Mouse (Mus musculus): ENCODE measurements at regions not wholly inside any gene's neighbourhood (a gene's known extent, or its start where the extent isn't known, plus 50 kb on each side); places are given as distances from the start of the nearest gene placed in this dataset.

- 69% methylated on average over 1 of the region's 1 CpGs for WGBS
- Histone ChIP-seq H3K4me1 (replicated peaks; ENCODE audit: control insufficient read depth, insufficient read depth, low read length) (no peaks in the 10 kb centered on the region), H3K4me3 (ENCODE audit: low read depth, low read length) (no peak overlapping the region), H3K27me3 (ENCODE audit: control insufficient read depth, insufficient read depth, low read length) (no peaks in the 10 kb centered on the region), H3K27ac (ENCODE audit: low read depth, low read length) (no peak overlapping the region), H3K4me2 (replicated peaks; ENCODE audit: low read depth, low read length) (no peak overlapping the region), H3K9ac (ENCODE audit: low read depth, low read length) (no peak overlapping the region), H3K9me3 (ENCODE audit: control insufficient read depth, low read length) (no peaks in the 10 kb centered on the region), H3K36me3 (ENCODE audit: control insufficient read depth, insufficient read depth, low read length) (no peaks in the 10 kb centered on the region)
- ATAC-seq (ENCODE audit: low FRiP score) (no peak), DNase-seq (ENCODE audit: low spot score) (no peak)
These were observed 210.9 kb upstream of the Gm11232 start for GRCm38 (mm10) chr4:71968701-71969100.

GRCm38 (mm10) chr4:71953441-71953840, 195.7 kb upstream of the Gm11232 start:
- no peak for ATAC-seq (ENCODE audit: low FRiP score)
- H3K27ac ChIP-seq (ENCODE audit: low read depth, low read length): no peak overlapping the region
- 82% methylated on average over 2 of the region's 2 CpGs for WGBS

DNA sequence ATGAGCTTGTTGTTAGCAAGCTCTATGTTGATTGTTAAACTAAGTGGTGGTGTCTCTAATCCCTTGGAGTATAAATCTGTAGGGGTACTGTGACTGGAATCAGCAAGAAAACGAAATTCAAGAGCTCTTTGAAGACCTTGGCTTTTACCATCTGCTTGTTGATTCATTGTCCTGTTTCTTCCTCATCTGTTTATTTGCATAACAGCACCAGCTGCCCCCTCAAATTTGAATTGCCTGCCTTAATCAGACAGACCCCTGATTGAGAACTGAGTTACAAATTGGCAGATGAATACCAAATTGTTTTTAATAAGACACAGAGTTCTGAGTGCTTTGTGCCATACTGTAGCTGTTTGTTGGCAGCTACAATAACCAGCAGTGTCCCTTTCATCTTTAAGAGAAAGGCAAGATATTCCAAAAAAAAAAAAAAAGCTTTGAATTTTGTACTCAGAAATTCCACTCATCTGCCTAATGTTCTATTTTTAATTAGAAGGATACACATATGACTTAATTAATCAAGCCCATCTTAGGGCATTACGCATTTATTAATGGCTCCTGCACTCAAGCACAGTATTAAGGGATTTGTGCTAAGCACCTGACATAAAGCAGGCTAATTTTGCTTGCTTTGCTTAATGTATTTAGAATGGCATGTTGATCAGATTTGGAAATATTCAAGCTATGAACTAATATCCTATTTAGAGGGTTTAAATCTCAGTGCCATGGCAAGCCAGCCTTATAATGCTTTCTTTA, 175.6 kb upstream of the Gm11232 start:
- Histone ChIP-seq H3K9ac (ENCODE audit: low read depth, low read length) (no peak overlapping the region), H3K36me3 (ENCODE audit: control insufficient read depth, insufficient read depth, low read length) (no peaks in the 10 kb centered on the region), H3K9me3 (ENCODE audit: control insufficient read depth, low read length) (no peaks in the 10 kb centered on the region), H3K4me2 (replicated peaks; ENCODE audit: low read depth, low read length) (no peak overlapping the region), H3K4me3 (ENCODE audit: low read depth, low read length) (no peak overlapping the region), H3K27me3 (ENCODE audit: control insufficient read depth, insufficient read depth, low read length) (no peaks in the 10 kb centered on the region), H3K4me1 (replicated peaks; ENCODE audit: control insufficient read depth, insufficient read depth, low read length) (no peaks in the 10 kb centered on the region), H3K27ac (ENCODE audit: low read depth, low read length) (no peak overlapping the region)
- ATAC-seq (ENCODE audit: low FRiP score) (peak; percentile 67), DNase-seq (ENCODE audit: low spot score) (peak; percentile 3)
- 54% methylated on average over 2 of the region's 2 CpGs for WGBS

More at GRCm38 (mm10) chr4:71953441-71953840, 195.7 kb upstream of the Gm11232 start:
- Histone ChIP-seq H3K9me3 (ENCODE audit: control insufficient read depth, low read length) (no peaks in the 10 kb centered on the region), H3K9ac (ENCODE audit: low read depth, low read length) (no peak overlapping the region), H3K27me3 (ENCODE audit: control insufficient read depth, insufficient read depth, low read length) (no peaks in the 10 kb centered on the region), H3K4me3 (ENCODE audit: low read depth, low read length) (no peak overlapping the region), H3K4me1 (replicated peaks; ENCODE audit: control insufficient read depth, insufficient read depth, low read length) (no peaks in the 10 kb centered on the region), H3K4me2 (replicated peaks; ENCODE audit: low read depth, low read length) (no peak overlapping the region), H3K36me3 (ENCODE audit: control insufficient read depth, insufficient read depth, low read length) (no peaks in the 10 kb centered on the region)
- DNase-seq (ENCODE audit: low spot score): no peak

- no peaks in the 10 kb centered on the region for H3K9me3 ChIP-seq (ENCODE audit: control insufficient read depth, low read length)
- no peak overlapping the region for H3K4me3 ChIP-seq (ENCODE audit: low read depth, low read length)
- no peaks in the 10 kb centered on the region for H3K27me3 ChIP-seq (ENCODE audit: control insufficient read depth, insufficient read depth, low read length)
- H3K27ac ChIP-seq (ENCODE audit: low read depth, low read length): no peak overlapping the region
- H3K36me3 ChIP-seq (ENCODE audit: control insufficient read depth, insufficient read depth, low read length): no peaks in the 10 kb centered on the region
- H3K4me2 ChIP-seq (replicated peaks; ENCODE audit: low read depth, low read length): no peak overlapping the region
- DNase-seq (ENCODE audit: low spot score): no peak
- ATAC-seq (ENCODE audit: low FRiP score): peak; percentile 54; the same call in 1 of the 2 replicates
- WGBS: 81% methylated on average over 1 of the region's 1 CpGs
- H3K4me1 ChIP-seq (replicated peaks; ENCODE audit: control insufficient read depth, insufficient read depth, low read length): no peaks in the 10 kb centered on the region
- no peak overlapping the region for H3K9ac ChIP-seq (ENCODE audit: low read depth, low read length)
These were observed 175.1 kb upstream of the Gm11232 start for GRCm38 (mm10) chr4:71932818-71933217.

DNA sequence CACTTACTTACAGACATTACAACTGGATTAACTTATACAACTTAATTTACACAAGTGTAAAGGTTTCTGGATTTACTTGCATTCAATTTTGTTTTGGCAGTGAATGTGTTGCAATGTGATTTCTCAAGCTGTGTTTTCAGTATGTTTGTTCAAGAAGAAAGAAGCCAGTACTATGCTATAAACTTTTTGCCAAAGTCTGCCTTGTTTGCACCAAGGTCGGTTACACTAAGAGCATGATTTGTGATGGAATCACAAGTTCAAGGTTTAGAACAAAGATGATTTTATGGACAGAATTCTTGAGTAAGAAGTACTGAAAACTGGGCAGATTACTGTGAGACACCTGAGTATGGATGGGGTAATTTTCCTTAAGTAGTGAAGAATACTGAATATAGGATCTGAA, 153.8 kb upstream of the Gm11232 start:
- Histone ChIP-seq H3K27me3 (ENCODE audit: control insufficient read depth, insufficient read depth, low read length) (no peaks in the 10 kb centered on the region), H3K27ac (ENCODE audit: low read depth, low read length) (no peak overlapping the region), H3K36me3 (ENCODE audit: control insufficient read depth, insufficient read depth, low read length) (no peaks in the 10 kb centered on the region), H3K9ac (ENCODE audit: low read depth, low read length) (no peak overlapping the region), H3K4me1 (replicated peaks; ENCODE audit: control insufficient read depth, insufficient read depth, low read length) (no peaks in the 10 kb centered on the region), H3K4me2 (replicated peaks; ENCODE audit: low read depth, low read length) (no peak overlapping the region), H3K9me3 (ENCODE audit: control insufficient read depth, low read length) (no peaks in the 10 kb centered on the region), H3K4me3 (ENCODE audit: low read depth, low read length) (no peak overlapping the region)
- DNase-seq (ENCODE audit: low spot score): no peak
- ATAC-seq (ENCODE audit: low FRiP score): no peak
- 88% methylated on average over 1 of the region's 1 CpGs for WGBS

DNA sequence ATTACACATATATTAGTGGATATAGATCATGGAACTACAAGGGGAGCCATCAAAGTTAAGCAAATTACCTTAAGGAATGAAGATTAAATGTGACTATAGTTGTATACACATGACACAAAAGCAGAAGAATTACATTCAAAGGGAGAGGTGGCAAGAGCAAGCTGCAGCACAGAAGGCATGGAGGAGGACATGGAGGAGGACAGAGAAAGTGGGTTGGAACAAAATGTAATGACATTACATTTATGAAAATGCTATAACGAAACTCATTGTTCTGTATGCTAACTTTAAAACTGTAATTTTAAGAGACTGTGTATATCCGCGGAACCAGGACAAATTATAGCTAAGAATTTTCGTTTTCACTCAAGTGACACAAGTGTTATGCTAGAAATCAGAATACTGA, 117.9 kb upstream of the Gm11232 start:
- WGBS: 94% methylated on average over 4 of the region's 4 CpGs
- DNase-seq (ENCODE audit: low spot score): no peak

DNA sequence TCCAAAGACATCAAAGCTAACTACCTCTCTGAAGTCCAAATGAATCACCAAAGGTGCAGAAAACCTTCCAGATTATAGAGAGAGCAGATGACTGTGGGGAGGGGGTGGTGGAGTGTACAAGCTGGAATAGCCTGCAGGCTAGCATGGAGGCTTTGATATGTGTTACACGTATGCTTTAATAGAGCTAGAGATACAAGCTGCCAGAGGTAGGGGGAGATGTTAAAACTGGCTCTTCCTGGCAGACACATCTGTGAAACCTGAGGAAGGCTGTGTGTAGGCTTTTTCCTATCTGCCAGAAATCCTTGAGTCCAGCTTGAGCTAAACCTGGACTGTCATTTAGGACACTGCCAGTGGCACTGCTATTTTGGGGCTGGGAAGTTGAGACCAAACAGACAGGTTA, 109.2 kb upstream of the Gm11232 start:
- Histone ChIP-seq H3K9ac (ENCODE audit: low read depth, low read length) (no peak overlapping the region), H3K36me3 (ENCODE audit: control insufficient read depth, insufficient read depth, low read length) (no peaks in the 10 kb centered on the region), H3K4me2 (replicated peaks; ENCODE audit: low read depth, low read length) (no peak overlapping the region), H3K4me1 (replicated peaks; ENCODE audit: control insufficient read depth, insufficient read depth, low read length) (no peaks in the 10 kb centered on the region), H3K27me3 (ENCODE audit: control insufficient read depth, insufficient read depth, low read length) (no peaks in the 10 kb centered on the region), H3K27ac (ENCODE audit: low read depth, low read length) (no peak overlapping the region), H3K4me3 (ENCODE audit: low read depth, low read length) (no peak overlapping the region), H3K9me3 (ENCODE audit: control insufficient read depth, low read length) (no peaks in the 10 kb centered on the region)
- WGBS: 60% methylated on average over 1 of the region's 1 CpGs
- no peak for ATAC-seq (ENCODE audit: low FRiP score)
- DNase-seq (ENCODE audit: low spot score): no peak

More for the DNA sequence above, 117.9 kb upstream of the Gm11232 start:
- Histone ChIP-seq H3K4me3 (ENCODE audit: low read depth, low read length) (no peak overlapping the region), H3K4me1 (replicated peaks; ENCODE audit: control insufficient read depth, insufficient read depth, low read length) (no peaks in the 10 kb centered on the region), H3K27me3 (ENCODE audit: control insufficient read depth, insufficient read depth, low read length) (no peaks in the 10 kb centered on the region), H3K27ac (ENCODE audit: low read depth, low read length) (no peak overlapping the region), H3K9ac (ENCODE audit: low read depth, low read length) (no peak overlapping the region), H3K9me3 (ENCODE audit: control insufficient read depth, low read length) (no peaks in the 10 kb centered on the region), H3K4me2 (replicated peaks; ENCODE audit: low read depth, low read length) (no peak overlapping the region), H3K36me3 (ENCODE audit: control insufficient read depth, insufficient read depth, low read length) (no peaks in the 10 kb centered on the region)
- ATAC-seq (ENCODE audit: low FRiP score): no peak

GRCm38 (mm10) chr4:71841833-71842232, 84.1 kb upstream of the Gm11232 start:
- H3K36me3 ChIP-seq (ENCODE audit: control insufficient read depth, insufficient read depth, low read length): no peaks in the 10 kb centered on the region
- no peaks in the 10 kb centered on the region for H3K9me3 ChIP-seq (ENCODE audit: control insufficient read depth, low read length)
- no peak overlapping the region for H3K27ac ChIP-seq (ENCODE audit: low read depth, low read length)
- H3K4me2 ChIP-seq (replicated peaks; ENCODE audit: low read depth, low read length): no peak overlapping the region
- H3K4me1 ChIP-seq (replicated peaks; ENCODE audit: control insufficient read depth, insufficient read depth, low read length): no peaks in the 10 kb centered on the region
- no peak overlapping the region for H3K4me3 ChIP-seq (ENCODE audit: low read depth, low read length)
- WGBS: 71% methylated on average over 3 of the region's 3 CpGs
- no peaks in the 10 kb centered on the region for H3K27me3 ChIP-seq (ENCODE audit: control insufficient read depth, insufficient read depth, low read length)
- no peak overlapping the region for H3K9ac ChIP-seq (ENCODE audit: low read depth, low read length)
- ATAC-seq (ENCODE audit: low FRiP score) (no peak), DNase-seq (ENCODE audit: low spot score) (no peak)

GRCm38 (mm10) chr4:71840774-71841146, 83.0 kb upstream of the Gm11232 start:
- H3K36me3 ChIP-seq (ENCODE audit: control insufficient read depth, insufficient read depth, low read length): no peaks in the 10 kb centered on the region
- DNase-seq (ENCODE audit: low spot score) (no peak), ATAC-seq (ENCODE audit: low FRiP score) (peak; percentile 44)
- H3K4me2 ChIP-seq (replicated peaks; ENCODE audit: low read depth, low read length): no peak overlapping the region
- H3K4me1 ChIP-seq (replicated peaks; ENCODE audit: control insufficient read depth, insufficient read depth, low read length): no peaks in the 10 kb centered on the region
- no peak overlapping the region for H3K27ac ChIP-seq (ENCODE audit: low read depth, low read length)
- no peaks in the 10 kb centered on the region for H3K27me3 ChIP-seq (ENCODE audit: control insufficient read depth, insufficient read depth, low read length)
- H3K9me3 ChIP-seq (ENCODE audit: control insufficient read depth, low read length): no peaks in the 10 kb centered on the region
- H3K4me3 ChIP-seq (ENCODE audit: low read depth, low read length): no peak overlapping the region
- WGBS: 93% methylated on average over 1 of the region's 1 CpGs
- no peak overlapping the region for H3K9ac ChIP-seq (ENCODE audit: low read depth, low read length)

All from hindbrain, embryonic 11.5 days (tissue).